Mouse (Mus musculus): ENCODE results near the gene Gm42688.

DNA sequence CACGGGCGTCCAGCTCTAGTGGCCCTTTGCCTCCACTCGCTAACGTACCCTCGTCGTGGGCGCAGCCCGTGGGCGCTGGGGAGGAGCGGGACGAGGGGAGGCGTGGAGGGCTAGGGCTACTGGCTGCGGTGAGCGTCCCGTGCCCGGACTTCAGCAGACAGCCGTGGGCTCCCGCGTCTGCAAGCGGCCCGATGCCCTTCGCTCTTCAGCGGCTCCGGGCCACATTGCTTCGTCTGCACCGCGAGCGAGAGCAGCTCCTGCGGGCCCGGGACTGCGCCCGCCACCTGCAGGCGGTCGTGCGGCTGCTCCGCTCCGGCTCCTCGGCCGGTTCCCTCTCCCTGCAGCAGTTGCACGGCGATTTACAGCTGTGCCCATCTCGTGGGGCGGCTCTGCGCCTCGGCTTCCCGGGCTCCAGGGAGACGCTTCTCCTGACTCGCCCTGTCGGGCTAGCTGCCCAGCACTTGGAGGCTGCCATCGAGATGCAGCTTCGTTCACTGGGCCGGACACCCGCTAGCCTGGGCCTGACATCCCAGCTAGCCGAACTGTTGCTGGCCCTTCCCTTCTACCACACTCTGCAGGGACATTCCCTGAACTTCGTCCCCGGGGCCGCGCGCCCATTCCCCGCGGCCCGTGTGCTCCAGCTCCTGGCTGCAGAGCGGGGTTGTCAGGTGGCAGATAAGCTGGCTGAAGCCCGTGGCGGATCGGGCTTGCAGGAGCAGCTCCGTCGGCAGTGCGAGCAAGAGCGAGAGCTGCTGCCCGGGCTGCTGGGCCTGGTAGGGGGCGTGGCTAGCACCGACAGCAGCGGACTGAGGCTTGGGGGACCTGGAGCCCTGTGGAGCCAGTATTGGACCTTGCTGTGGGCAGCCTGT, 505 bp downstream of the Gm42688 start:
- TF ChIP-seq CTCF (IDR thresholded peaks at IDR 0.05; ENCODE audit: low read depth, low read length) = peak; percentile 9
- no peak for TF ChIP-seq POLR2A (IDR thresholded peaks at IDR 0.05; ENCODE audit: insufficient read depth, low read length)

All from ES-Bruce4 (cell line).